Mouse (Mus musculus) induced T-regulatory cell, adult 2 months (primary cell): ENCODE measurements around the gene Gm6370.
"Not testable (repeated sequence)": the region's sequence is repeated elsewhere in the genome, so short reads cannot be mapped to it uniquely, and the experiment has no call there.

Source experiments
- DNase-seq: peaks from one replicate; pipeline ENCODE4 v3.0.0-alpha.2; 2012; ENCODE audit warnings: low read depth

Gene Gm6370

DNA sequence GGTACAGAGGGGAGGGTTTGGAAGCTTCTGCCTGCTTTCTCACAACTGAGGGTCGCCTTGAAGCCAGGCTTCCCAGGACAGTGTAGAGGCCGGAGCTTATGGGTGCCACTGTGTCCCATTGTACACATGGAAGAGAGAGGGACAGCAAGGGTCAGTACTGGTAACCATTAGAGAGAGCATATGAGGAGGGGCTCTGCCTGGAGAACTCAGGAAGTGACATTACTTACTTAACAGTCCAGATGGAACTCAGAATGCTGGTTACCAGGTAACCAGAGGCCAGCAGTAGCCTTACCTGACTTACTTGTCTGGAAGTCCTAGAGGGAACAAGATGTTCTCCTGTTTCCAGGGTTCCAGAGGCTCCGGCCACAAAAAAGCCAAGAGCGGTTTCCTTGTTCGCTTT lies at the start of gene Gm6370:
Gene Gm6370 (plus strand): TSS at position 301 of the 400 bp plus-strand sequence.
- not testable (repeated sequence) for DNase-seq

DNA sequence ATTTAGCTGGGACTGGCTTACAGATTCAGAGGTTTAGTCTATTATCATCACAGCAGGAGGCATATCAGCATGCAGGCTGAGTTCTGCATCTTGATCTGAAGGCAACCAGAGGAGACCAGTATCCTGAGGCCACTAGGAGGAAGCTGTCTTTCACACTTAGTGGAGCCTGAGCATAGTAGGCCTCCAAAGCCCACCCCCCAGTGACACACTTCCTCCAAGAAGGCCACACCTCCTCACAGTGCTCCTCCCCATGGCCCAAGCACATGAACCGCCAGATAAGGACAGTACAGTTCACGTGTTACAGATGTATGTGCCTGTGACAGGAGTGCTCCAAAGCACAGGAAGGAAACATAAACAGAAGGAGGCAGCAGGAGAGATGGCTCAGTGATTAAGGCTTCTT lies 48.4 kb upstream of the Gm6370 start:
- DNase-seq, result no peak

- DNase-seq, result no peak
Measured at GRCm38 (mm10) chr5:146446633-146447032, 44.5 kb upstream of the Gm6370 start.

GRCm38 (mm10) chr5:146451592-146452254 lies 39.4 kb upstream of the Gm6370 start:
- DNase-seq, result no peak

DNA sequence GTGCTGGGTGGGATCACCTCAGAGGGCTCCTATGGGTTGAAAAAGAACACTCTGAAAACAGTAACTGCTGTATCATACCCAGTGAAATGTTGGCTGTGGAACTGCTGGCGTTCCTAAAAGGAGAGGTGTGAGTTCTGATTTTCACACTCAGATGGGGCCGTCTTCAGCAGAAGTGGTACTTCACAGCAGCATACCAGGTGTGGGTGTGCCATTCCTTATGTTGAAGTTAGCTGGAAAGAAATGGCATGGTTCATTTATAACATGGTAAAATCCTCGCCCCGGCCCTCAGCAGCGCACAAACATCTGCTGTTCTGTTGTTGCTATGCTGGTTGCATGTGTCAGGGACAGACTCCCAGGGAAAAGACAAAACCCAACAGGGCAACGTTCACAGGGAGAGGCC lies 37.6 kb upstream of the Gm6370 start:
- DNase-seq, result no peak

DNA sequence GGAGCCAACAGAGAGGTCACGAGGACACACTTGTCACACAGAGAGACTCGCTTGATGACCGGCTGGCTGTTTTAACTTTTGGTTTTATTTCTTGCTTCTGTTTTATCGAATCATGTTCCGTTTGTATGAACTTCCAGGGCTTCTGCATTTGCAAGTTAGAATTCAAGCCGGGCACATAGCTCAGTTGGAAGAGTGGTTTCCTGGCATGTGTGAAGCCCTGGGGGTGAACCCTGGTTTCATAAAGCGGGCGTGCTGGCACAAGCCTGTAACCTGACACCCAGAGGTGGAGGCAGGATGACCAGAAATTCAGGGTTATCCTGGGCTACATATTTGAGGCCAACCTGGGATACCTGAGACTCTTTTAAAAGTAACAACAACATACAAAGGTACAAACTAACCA lies 29.6 kb upstream of the Gm6370 start:
- DNase-seq, result no peak

- no peak for DNase-seq
Measured at GRCm38 (mm10) chr5:146466663-146467062, 24.5 kb upstream of the Gm6370 start.

- DNase-seq, result no peak
Measured at GRCm38 (mm10) chr5:146468311-146468710, 22.9 kb upstream of the Gm6370 start.

- DNase-seq, result no peak
Measured at GRCm38 (mm10) chr5:146470821-146471220, 20.3 kb upstream of the Gm6370 start.

- no peak for DNase-seq
Measured at GRCm38 (mm10) chr5:146471311-146471710, 19.9 kb upstream of the Gm6370 start.

- no peak for DNase-seq
Measured at GRCm38 (mm10) chr5:146471821-146472220, 19.3 kb upstream of the Gm6370 start.

- not testable (repeated sequence) for DNase-seq
Measured at GRCm38 (mm10) chr5:146479564-146479963, 11.6 kb upstream of the Gm6370 start.

- not testable (repeated sequence) for DNase-seq
Measured at GRCm38 (mm10) chr5:146481665-146482064, 9.5 kb upstream of the Gm6370 start, which contains the start of gene Gm6408. Gm6408 (plus strand) TSS chr5:146481965.

DNA sequence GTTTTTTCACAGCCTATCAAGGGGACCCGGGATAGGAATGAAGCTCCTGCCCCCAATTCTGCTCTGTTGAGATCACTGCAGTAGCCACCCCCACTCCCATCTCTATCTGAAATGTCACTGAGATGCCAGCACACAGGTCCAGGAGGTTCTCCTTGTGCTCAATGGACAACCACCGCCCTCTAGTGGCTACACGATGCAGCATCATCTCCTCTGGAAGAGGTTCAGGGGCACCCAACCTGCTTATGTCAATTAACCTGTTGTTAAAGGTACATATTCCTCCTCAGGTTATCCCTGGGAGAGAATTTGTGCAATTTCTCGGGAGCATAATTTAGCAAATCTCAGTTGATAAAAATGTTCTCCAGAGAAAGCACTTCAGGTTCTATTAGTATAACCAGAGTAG lies 2.2 kb upstream of the Gm6370 start:
- DNase-seq, result peak; percentile 5

DNA sequence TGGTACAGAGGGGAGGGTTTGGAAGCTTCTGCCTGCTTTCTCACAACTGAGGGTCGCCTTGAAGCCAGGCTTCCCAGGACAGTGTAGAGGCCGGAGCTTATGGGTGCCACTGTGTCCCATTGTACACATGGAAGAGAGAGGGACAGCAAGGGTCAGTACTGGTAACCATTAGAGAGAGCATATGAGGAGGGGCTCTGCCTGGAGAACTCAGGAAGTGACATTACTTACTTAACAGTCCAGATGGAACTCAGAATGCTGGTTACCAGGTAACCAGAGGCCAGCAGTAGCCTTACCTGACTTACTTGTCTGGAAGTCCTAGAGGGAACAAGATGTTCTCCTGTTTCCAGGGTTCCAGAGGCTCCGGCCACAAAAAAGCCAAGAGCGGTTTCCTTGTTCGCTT lies 10.9 kb downstream of the Gm6370 start, which contains the start of gene 4930449I24Rik:
Gene 4930449I24Rik (plus strand): TSS at position 301 of the 400 bp plus-strand sequence.
- not testable (repeated sequence) for DNase-seq

GRCm38 (mm10) chr5:146513823-146514222 lies 22.7 kb downstream of the Gm6370 start, which contains the start of gene Gm3402:
Gm3402 (plus strand) TSS chr5:146514123.
- not testable (repeated sequence) for DNase-seq

- DNase-seq, result not testable (repeated sequence)
Measured at GRCm38 (mm10) chr5:146525501-146525900, 34.3 kb downstream of the Gm6370 start, which contains the start of gene Gm3404. Gm3404 (plus strand) TSS chr5:146525801.

DNA sequence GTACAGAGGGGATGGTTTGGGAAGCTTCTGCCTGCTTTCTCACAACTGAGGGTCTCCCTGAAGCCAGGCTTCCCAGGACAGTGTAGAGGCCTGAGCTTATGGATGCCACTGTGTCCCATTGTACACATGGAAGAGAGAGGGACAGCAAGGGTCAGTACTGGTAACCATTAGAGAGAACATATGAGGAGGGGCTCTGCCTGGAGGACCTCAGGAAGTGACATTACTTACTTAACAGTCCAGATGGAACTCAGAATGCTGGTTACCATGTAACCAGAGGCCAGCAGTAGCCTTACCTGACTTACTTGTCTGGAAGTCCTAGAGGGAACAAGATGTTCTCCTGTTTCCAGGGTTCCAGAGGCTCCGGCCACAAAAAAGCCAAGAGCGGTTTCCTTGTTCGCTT lies 46.2 kb downstream of the Gm6370 start, which contains the start of gene Gm3409:
Gene Gm3409 (plus strand): TSS at position 301 of the 400 bp plus-strand sequence.
- not testable (repeated sequence) for DNase-seq
